Mouse (Mus musculus) heart, postnatal 0 days (tissue): ENCODE measurements at regions not wholly inside any gene's neighbourhood (a gene's known extent, or its start where the extent isn't known, plus 50 kb on each side); places are given as distances from the start of the nearest gene placed in this dataset.

ENCODE experiments used
- CTCF ChIP-seq: IDR thresholded peaks from 2 replicates; pipeline ENCODE4 v1.5.1; 2016; ENCODE audit warnings: antibody characterized with exemption, control low read depth, low read depth
- EP300 ChIP-seq: IDR thresholded peaks from 2 replicates; pipeline ENCODE4 v1.6.1; 2016; ENCODE audit warnings: antibody characterized with exemption, low read depth

- TF ChIP-seq EP300, result no peak
- no peak for TF ChIP-seq CTCF
These were observed 464.0 kb upstream of the Map3k7 start for GRCm38 (mm10) chr4:31499888-31500287.
